19 mouse cellular contexts compared by ENCODE assay signal in the genomic region with DNA sequence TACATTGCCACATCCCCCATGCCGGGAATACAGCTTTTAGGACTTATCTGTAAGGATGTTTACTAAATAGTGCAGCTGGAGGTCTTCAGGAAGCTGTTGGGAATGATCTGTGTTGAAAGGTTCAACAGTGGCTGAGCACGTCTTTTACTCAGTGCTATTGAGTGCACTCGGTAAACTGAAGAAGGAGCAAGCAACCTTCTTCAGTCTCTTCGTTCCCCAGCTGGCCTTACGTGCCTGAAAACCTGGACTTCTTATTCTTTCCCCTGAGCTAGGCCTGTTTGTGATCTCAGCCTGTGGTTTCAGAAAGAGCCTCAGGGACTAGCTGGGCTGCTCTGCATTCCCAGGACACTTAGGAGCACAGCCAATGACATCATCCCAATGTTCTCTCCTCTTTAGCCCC. TPM values are rescaled to one million over a fixed set of nuclear protein-coding genes. Genes with fewer than 3 reads are reported as not detected.
DNase-seq lines count a peak whose midpoint lies in the region; ATAC-seq and TF ChIP-seq lines count a peak whose summit lies in the region.
"Had no signal": no experiment of that assay in that cellular context is flagged by ENCODE, and none has a peak within 500 bp of the region (broad histone marks: within the 10 kb centered on the region; RNA-seq: fewer than 3 reads in every experiment).

No protein-coding gene starts in this region.

- WGBS in heart, embryonic 10.5 days, result 36% methylated on average over 5 of the region's 5 CpGs
- WGBS in heart, embryonic 11.5 days (ENCODE audit: insufficient replicate concordance), result 47% methylated on average over 5 of the region's 5 CpGs
- 33% methylated on average over 5 of the region's 5 CpGs for WGBS in lung, embryonic 15.5 days
- WGBS in lung, adult 2 months, result 49% methylated on average over 5 of the region's 5 CpGs
- WGBS in liver, postnatal 0 days (ENCODE audit: insufficient replicate concordance), result 64% methylated on average over 5 of the region's 5 CpGs

- H3K4me2 ChIP-seq in heart, embryonic 11.5 days, result no peak overlapping the region
- no peak overlapping the region for H3K4me2 ChIP-seq in lung, embryonic 15.5 days
- H3K4me2 ChIP-seq in CH12.LX (ENCODE audit: insufficient read depth, low read depth, poor library complexity, severe bottlenecking), result no peak overlapping the region; the same call in 1 of the 2 replicates
- H3K4me2 ChIP-seq in liver, postnatal 0 days (ENCODE audit: low read depth, low read length), result no peak overlapping the region
- H3K4me2 ChIP-seq: hindbrain, embryonic 14.5 days; limb, embryonic 15.5 days; stomach, embryonic 15.5 days had no signal

- no peak for TF ChIP-seq CTCF in lung, adult 2 months (IDR thresholded peaks at IDR 0.05; ENCODE audit: insufficient read depth, low read length)
- no peak for TF ChIP-seq CTCF in CH12.LX (conservative IDR thresholded peaks at IDR 0.05 in 1 of 2, IDR thresholded peaks at IDR 0.05 in 1 of 2; ENCODE audit: low read depth in 2 of 2, low read length in 2 of 2)
- TF ChIP-seq CTCF in liver, postnatal 0 days (IDR thresholded peaks at IDR 0.05; ENCODE audit: low read depth), result no peak

- no peaks in the 10 kb centered on the region for H3K27me3 ChIP-seq in heart, embryonic 10.5 days (ENCODE audit: insufficient read depth, poor library complexity, severe bottlenecking)
- no peaks in the 10 kb centered on the region for H3K27me3 ChIP-seq in heart, embryonic 11.5 days (ENCODE audit: control insufficient read depth, insufficient read depth, low read length)
- H3K27me3 ChIP-seq in lung, embryonic 15.5 days, result no peaks in the 10 kb centered on the region
- H3K27me3 ChIP-seq in CH12.LX (replicated peaks), result no peaks in the 10 kb centered on the region
- H3K27me3 ChIP-seq in liver, postnatal 0 days (ENCODE audit: insufficient read depth, low read length), result no peaks in the 10 kb centered on the region
- H3K27me3 ChIP-seq: limb, embryonic 15.5 days; stomach, embryonic 15.5 days had no signal

- no peak for TF ChIP-seq RAD21 in CH12.LX (IDR thresholded peaks at IDR 0.05; ENCODE audit: low read depth, low read length)

- dilution Hi-C loops in CH12.LX (cut with MboI; ENCODE audit: extremely low pct_ligation_motif_present, extremely low pct_unique_long_range_greater_than_20kb, low sequenced_read_pairs), result no loop called here

- no peaks in the 10 kb centered on the region for H3K9me3 ChIP-seq in heart, embryonic 10.5 days
- H3K9me3 ChIP-seq in heart, embryonic 11.5 days (replicated peaks; ENCODE audit: control insufficient read depth, low read length), result no peaks in the 10 kb centered on the region
- H3K9me3 ChIP-seq in lung, embryonic 15.5 days, result no peaks in the 10 kb centered on the region
- H3K9me3 ChIP-seq in CH12.LX (replicated peaks; ENCODE audit: low read length), result no peaks in the 10 kb centered on the region
- no peaks in the 10 kb centered on the region for H3K9me3 ChIP-seq in liver, postnatal 0 days (ENCODE audit: low read length)
- H3K9me3 ChIP-seq: limb, embryonic 15.5 days; stomach, embryonic 15.5 days had no signal

- no peak overlapping the region for H3K4me3 ChIP-seq in heart, embryonic 10.5 days
- H3K4me3 ChIP-seq in heart, embryonic 11.5 days (ENCODE audit: low read depth, low read length), result no peak overlapping the region
- no peak overlapping the region for H3K4me3 ChIP-seq in lung, embryonic 15.5 days
- H3K4me3 ChIP-seq in lung, adult 2 months (replicated peaks; ENCODE audit: extremely low read depth, low read depth, low read length), result no peak overlapping the region
- H3K4me3 ChIP-seq in CH12.LX (replicated peaks in 1 of 3; ENCODE audit: low read depth in 2 of 3, low read length in 2 of 3, poor library complexity in 1 of 3), result no peak overlapping the region
- no peak overlapping the region for H3K4me3 ChIP-seq in liver, postnatal 0 days (ENCODE audit: low read depth, low read length)
- H3K4me3 ChIP-seq: heart, adult 2 months; limb, embryonic 15.5 days; myocyte; stomach, embryonic 15.5 days had no signal

- ATAC-seq in heart, embryonic 11.5 days (replicated peaks; ENCODE audit: insufficient number of reproducible peaks, low FRiP score, low TSS enrichment), result no peak
- ATAC-seq in lung, embryonic 15.5 days (ENCODE audit: borderline replicate concordance, extremely low read depth, low FRiP score, low TSS enrichment), result peak; percentile 59; the same call in 1 of the 2 replicates
- ATAC-seq in liver, postnatal 0 days, result no peak

- TF ChIP-seq EP300 in CH12.LX (IDR thresholded peaks at IDR 0.05; ENCODE audit: low read length), result no peak
- no peak for TF ChIP-seq EP300 in liver, postnatal 0 days (IDR thresholded peaks at IDR 0.05; ENCODE audit: low read depth)

- H3K79me2 ChIP-seq in CH12.LX (replicated peaks; ENCODE audit: control insufficient read depth, extremely low read depth, insufficient read depth, poor library complexity, severe bottlenecking), result no peaks in the 10 kb centered on the region

- in situ Hi-C loops in CH12.LX (cut with MboI; ENCODE audit: low pct_ligation_motif_present, low pct_unique_long_range_greater_than_20kb, low sequenced_read_pairs), result no loop called here

- no peak overlapping the region for H3K27ac ChIP-seq in heart, embryonic 10.5 days
- H3K27ac ChIP-seq in heart, embryonic 11.5 days (ENCODE audit: low read depth, low read length), result no peak overlapping the region
- no peak overlapping the region for H3K27ac ChIP-seq in lung, embryonic 15.5 days
- peak overlapping the region; percentile 45; the same call in 1 of the 2 replicates for H3K27ac ChIP-seq in CH12.LX (ENCODE audit: insufficient read depth, low read depth)
- H3K27ac ChIP-seq in liver, postnatal 0 days (ENCODE audit: low read depth), result no peak overlapping the region
- H3K27ac ChIP-seq: heart, adult 2 months; hindbrain, embryonic 14.5 days; limb, embryonic 15.5 days; stomach, embryonic 15.5 days had no signal

- no peaks in the 10 kb centered on the region for H3K36me3 ChIP-seq in heart, embryonic 10.5 days
- H3K36me3 ChIP-seq in heart, embryonic 11.5 days (ENCODE audit: control insufficient read depth, insufficient read depth, low read length), result no peaks in the 10 kb centered on the region
- H3K36me3 ChIP-seq in lung, embryonic 15.5 days, result no peaks in the 10 kb centered on the region
- H3K36me3 ChIP-seq in CH12.LX (replicated peaks in 1 of 2; ENCODE audit: control insufficient read depth in 1 of 2, insufficient read depth in 1 of 2, low read length in 1 of 2), result no peaks in the 10 kb centered on the region
- H3K36me3 ChIP-seq in liver, postnatal 0 days (replicated peaks; ENCODE audit: insufficient read depth, low read length), result no peaks in the 10 kb centered on the region
- H3K36me3 ChIP-seq: limb, embryonic 15.5 days; stomach, embryonic 15.5 days had no signal

- peak; percentile 70 for DNase-seq in heart, embryonic 10.5 days (ENCODE audit: low spot score)
- DNase-seq in lung, adult 2 months, result no peak
- no peak for DNase-seq in CH12.LX (ENCODE audit: extremely low read depth)
- DNase-seq in heart, postnatal 4 days, result peak; percentile 4
- no peak for DNase-seq in liver, postnatal 0 days
- no peak for DNase-seq in cerebellum, adult 9-11 months
- DNase-seq: adrenal gland, postnatal 25 days; cerebellum, postnatal 36 days; thymus, postnatal 4 days had no signal

- no peak for TF ChIP-seq POLR2A in lung, adult 2 months (IDR thresholded peaks at IDR 0.05; ENCODE audit: borderline replicate concordance, extremely low read depth, low read depth, low read length)
- no peak for TF ChIP-seq POLR2A in CH12.LX (IDR thresholded peaks at IDR 0.05; ENCODE audit: low read depth, low read length)

- H3K9ac ChIP-seq in heart, embryonic 11.5 days (ENCODE audit: low read depth, low read length), result no peak overlapping the region
- H3K9ac ChIP-seq in lung, embryonic 15.5 days, result no peak overlapping the region
- 0 out of 2 replicates have a peak overlapping the region, but pooled peaks have one; percentile 56 for H3K9ac ChIP-seq in CH12.LX (ENCODE audit: insufficient read depth, low read depth)
- no peak overlapping the region for H3K9ac ChIP-seq in liver, postnatal 0 days (replicated peaks)
- H3K9ac ChIP-seq: hindbrain, embryonic 14.5 days; limb, embryonic 15.5 days; stomach, embryonic 15.5 days had no signal

- H3K4me1 ChIP-seq in heart, embryonic 10.5 days, result no peaks in the 10 kb centered on the region
- no peaks in the 10 kb centered on the region for H3K4me1 ChIP-seq in heart, embryonic 11.5 days (ENCODE audit: control insufficient read depth, insufficient read depth, low read length)
- no peaks in the 10 kb centered on the region for H3K4me1 ChIP-seq in lung, embryonic 15.5 days
- no peaks in the 10 kb centered on the region for H3K4me1 ChIP-seq in lung, adult 2 months (ENCODE audit: control insufficient read depth, insufficient read depth, low read length)
- H3K4me1 ChIP-seq in CH12.LX (ENCODE audit: control insufficient read depth in 1 of 2, insufficient read depth in 2 of 2), result no peaks in the 10 kb centered on the region
- no peaks in the 10 kb centered on the region for H3K4me1 ChIP-seq in liver, postnatal 0 days (ENCODE audit: insufficient read depth)
- H3K4me1 ChIP-seq: limb, embryonic 15.5 days; stomach, embryonic 15.5 days had no signal

TF ChIP-seq in CH12.LX, 34 proteins besides CTCF, POLR2A, EP300 and RAD21:
- TF ChIP-seq TBP (conservative IDR thresholded peaks at IDR 0.05; ENCODE audit: low read depth, low read length) (no peak), MAX (IDR thresholded peaks at IDR 0.05; ENCODE audit: low read length) (no peak), MEF2A (IDR thresholded peaks at IDR 0.05; ENCODE audit: borderline replicate concordance, low read depth, low read length) (no peak), SIN3A (IDR thresholded peaks at IDR 0.05; ENCODE audit: low read length) (no peak), USF1 (IDR thresholded peaks at IDR 0.05; ENCODE audit: low read depth, low read length) (no peak), HCFC1 (IDR thresholded peaks at IDR 0.05; ENCODE audit: low read depth, low read length) (no peak), ZC3H11A (IDR thresholded peaks at IDR 0.05; ENCODE audit: low read depth, low read length) (no peak), POLR2AphosphoS2 (IDR thresholded peaks at IDR 0.05; ENCODE audit: low read depth, low read length) (no peak), MAFK (IDR thresholded peaks at IDR 0.05; ENCODE audit: insufficient replicate concordance, low read length) (no peak), E2F4 (IDR thresholded peaks at IDR 0.05; ENCODE audit: insufficient replicate concordance, low read depth, low read length) (no peak), BHLHE40 (IDR thresholded peaks at IDR 0.05; ENCODE audit: low read depth, low read length) (no peak)

RNA-seq across cellular contexts. Expression of gene Rhox5, which starts 51.2 kb away (rescaled TPM):
- 14.2 and 15.1 TPM in 2 replicates for polyA plus RNA-seq in heart, embryonic 10.5 days (2016; fragmentation: Nextera tagmentation; extraction: Ambion mirVana)
- 13.7 and 16.5 TPM in 2 replicates for polyA plus RNA-seq in heart, embryonic 11.5 days (2014; fragmentation: Nextera tagmentation; extraction: Ambion mirVana)
- polyA plus RNA-seq in lung, embryonic 15.5 days (2015; fragmentation: Nextera tagmentation; extraction: Ambion mirVana), result 3.2 and 3.5 TPM in 2 replicates
- polyA plus RNA-seq in lung, adult 2 months (2012; rRNA removed), result not detected in 2 replicates
- total RNA-seq in CH12.LX (2012; rRNA removed) (771 and 814 TPM in 2 replicates), CH12.LX (2014; rRNA removed) (67.3 and 73.6 TPM in 2 replicates)
- polyA plus RNA-seq in CH12.LX (2012; ENCODE audit: insufficient read length, low read depth), result 164 and 235 TPM in 2 replicates
- 1 to 10 TPM; 3.2 to 7.1 TPM for total RNA-seq in heart, postnatal 4 days (2021)
- polyA plus RNA-seq in liver, postnatal 0 days (2015; fragmentation: Nextera tagmentation; extraction: Ambion mirVana), result 1.3 and 1.4 TPM in 2 replicates
- total RNA-seq: adrenal gland, postnatal 25 days; left cerebral cortex, adult 18-20 months; megakaryocyte progenitor cell, adult 5-6 weeks had no signal
- polyA plus RNA-seq: small intestine, adult 2 months had no signal

Comparison
In these comparisons a context has a peak if more than half of its experiments do, and no peak if none do; other contexts are left out.
1. DNase-seq: peak in heart, embryonic 10.5 days (single experiment) and heart, postnatal 4 days (single experiment); none in lung, adult 2 months (single experiment), CH12.LX (single experiment), liver, postnatal 0 days (single experiment) and cerebellum, adult 9-11 months (single experiment).